Mouse (Mus musculus) hindbrain, embryonic 14.5 days (tissue): Measurements from ENCODE around the gene Mpz. TPM values are rescaled to one million over a fixed set of nuclear protein-coding genes. Genes with fewer than 3 reads are reported as not detected.
"Not testable (repeated sequence)": the region's sequence is repeated elsewhere in the genome, so short reads cannot be mapped to it uniquely, and the experiment has no call there.

Source experiments
- ATAC-seq: fragments of 200-750 bp; cut with Nextera tagmentation; 2 replicates; pipeline ENCODE4 v1.8.0; 2017; ENCODE audit warnings: moderate number of reproducible peaks, mild to moderate bottlenecking, moderate TSS enrichment, moderate library complexity; ENCODE audit not compliant: low FRiP score
- DNase-seq: peaks from one replicate; pipeline ENCODE4 v3.0.0-alpha.2; 2015; ENCODE audit warnings: low spot score
- H3K27ac ChIP-seq: fragments of 300-500 bp; sonication (generic); 2 replicates; pipeline ENCODE4 v1.5.1; 2014; ENCODE audit warnings: mild to moderate bottlenecking, moderate library complexity
- H3K27me3 ChIP-seq: fragments of 300-500 bp; sonication (generic); 2 replicates; pipeline ENCODE4 v1.6.1; 2014; ENCODE audit warnings: mild to moderate bottlenecking, low read length, mixed read lengths; ENCODE audit not compliant: control insufficient read depth, insufficient read depth
- H3K36me3 ChIP-seq: fragments of 300-500 bp; sonication (generic); replicated peaks from 2 replicates; pipeline ENCODE4 v1.6.1; 2014; ENCODE audit not compliant: control insufficient read depth, insufficient read depth
- H3K4me1 ChIP-seq: fragments of 300-500 bp; sonication (generic); replicated peaks from 2 replicates; pipeline ENCODE4 v1.6.1; 2014; ENCODE audit warnings: antibody characterized with exemption, low read length, mixed read lengths; ENCODE audit not compliant: control insufficient read depth, insufficient read depth
- H3K4me2 ChIP-seq: fragments of 300-500 bp; sonication (generic); replicated peaks from 2 replicates; pipeline ENCODE4 v1.6.1; 2014; ENCODE audit warnings: mild to moderate bottlenecking, moderate library complexity
- H3K4me3 ChIP-seq: fragments of 300-500 bp; sonication (generic); replicated peaks from 2 replicates; pipeline ENCODE4 v1.5.1; 2014; ENCODE audit warnings: mild to moderate bottlenecking, low read length
- H3K9ac ChIP-seq: fragments of 300-500 bp; sonication (generic); 2 replicates; pipeline ENCODE4 v1.6.1; 2014
- H3K9me3 ChIP-seq: fragments of 300-500 bp; sonication (generic); 2 replicates; pipeline ENCODE4 v1.6.1; 2016; ENCODE audit warnings: low read length; ENCODE audit not compliant: control insufficient read depth
- WGBS: fragments of 180-500 bp; shearing (Covaris S2); extraction: QIAGEN DNeasy Blood & Tissue Kit; methylation state at CpG from one replicate; pipeline ENCODE4 v1.1.7; 2014; 5-methylcytosine and 5-hydroxymethylcytosine counted together
- polyA plus RNA-seq: library from polyadenylated mRNA; unstranded; fragments of >200 nt; fragmentation: Nextera tagmentation; extraction: Ambion mirVana; gene quantifications from 2 replicates; pipeline ENCODE4 v1.2.1, GENCODE M21; 2014

The Mpz gene
- polyA plus RNA-seq, 1 experiment from 2014 or later, result 3.5 TPM

DNA sequence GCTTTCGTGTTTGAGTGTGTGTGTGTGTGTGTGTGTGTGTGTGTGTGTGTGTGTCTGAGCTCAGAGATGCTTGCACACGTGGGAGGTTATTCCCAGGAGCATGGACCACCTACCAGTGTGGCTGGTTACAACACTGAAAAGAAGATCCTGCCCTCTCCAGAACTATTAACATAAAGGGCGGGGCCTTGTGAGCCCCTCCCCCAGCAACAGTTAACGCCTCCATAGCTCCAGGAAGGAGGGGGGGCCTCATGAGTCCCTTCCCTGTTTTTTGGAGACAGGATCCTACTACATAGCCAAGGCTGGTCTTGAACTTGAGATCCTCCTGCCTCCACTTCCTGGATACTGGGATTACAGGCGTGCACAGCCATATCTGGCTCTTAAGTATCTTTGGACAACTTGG lies 28.7 kb upstream of the Mpz start:
- ATAC-seq, result no peak
- no peak overlapping the region for H3K27ac ChIP-seq
- 51% methylated on average over 5 of the region's 5 CpGs for WGBS

DNA sequence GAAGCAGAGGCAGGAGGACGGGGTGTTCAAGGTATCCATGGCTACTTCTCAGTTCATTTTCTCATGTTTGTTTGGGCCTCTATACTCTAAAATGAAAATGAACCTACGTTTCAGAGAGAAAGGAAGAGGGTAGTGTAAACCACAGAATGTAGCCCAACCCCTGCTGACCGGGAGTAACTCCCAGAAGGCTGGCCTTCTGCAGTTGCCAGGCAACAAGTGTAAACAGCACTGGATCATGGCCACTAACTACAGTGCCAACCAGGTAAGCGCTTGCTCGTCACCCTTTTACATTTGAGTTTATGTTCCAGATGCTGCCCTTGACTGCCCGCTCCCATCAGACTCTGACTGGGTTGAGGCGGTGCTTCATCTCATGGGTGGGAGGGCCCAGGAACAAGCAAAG lies 27.6 kb upstream of the Mpz start:
- Histone ChIP-seq H3K4me2 (no peak overlapping the region; the same call in 1 of the 2 replicates), H3K4me1 (no peaks in the 10 kb centered on the region), H3K27me3 (no peaks in the 10 kb centered on the region), H3K9ac (no peak overlapping the region), H3K27ac (no peak overlapping the region), H3K4me3 (no peak overlapping the region), H3K36me3 (peaks cover 3% of the 10 kb centered on the region; the same call in 1 of the 2 replicates), H3K9me3 (no peaks in the 10 kb centered on the region)
- WGBS, result 25% methylated on average over 7 of the region's 7 CpGs
- ATAC-seq (no peak), DNase-seq (no peak)

More for the DNA sequence above, 28.7 kb upstream of the Mpz start:
- Histone ChIP-seq H3K9ac (no peak overlapping the region), H3K9me3 (no peaks in the 10 kb centered on the region), H3K4me1 (no peaks in the 10 kb centered on the region), H3K27me3 (no peaks in the 10 kb centered on the region), H3K36me3 (no peaks in the 10 kb centered on the region; the same call in 1 of the 2 replicates), H3K4me2 (no peak overlapping the region), H3K4me3 (no peak overlapping the region)
- no peak for DNase-seq

DNA sequence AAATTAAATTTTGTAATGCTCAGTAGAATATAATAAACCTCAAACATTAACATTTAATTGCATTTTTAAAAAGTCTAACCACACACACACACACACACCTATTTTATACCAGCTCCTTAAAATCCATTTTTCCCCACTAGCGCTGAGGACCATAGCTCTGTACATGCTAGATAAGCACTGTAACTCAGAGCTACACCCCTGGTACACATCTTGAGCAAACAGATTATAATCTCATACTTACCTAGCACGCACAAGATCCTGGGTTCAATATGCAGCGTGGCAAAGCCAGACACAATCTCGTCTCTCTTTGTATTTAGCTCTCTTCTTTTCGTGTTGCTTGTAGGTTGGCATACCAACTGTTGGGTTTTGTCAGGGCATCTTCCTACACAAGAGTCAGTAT lies 26.1 kb upstream of the Mpz start:
- Histone ChIP-seq H3K4me3 (no peak overlapping the region), H3K36me3 (peaks cover 17% of the 10 kb centered on the region), H3K9me3 (no peaks in the 10 kb centered on the region), H3K27ac (no peak overlapping the region), H3K4me1 (no peaks in the 10 kb centered on the region), H3K4me2 (no peak overlapping the region), H3K27me3 (no peaks in the 10 kb centered on the region), H3K9ac (no peak overlapping the region)
- ATAC-seq (no peak), DNase-seq (no peak)
- 90% methylated on average over 5 of the region's 5 CpGs for WGBS

DNA sequence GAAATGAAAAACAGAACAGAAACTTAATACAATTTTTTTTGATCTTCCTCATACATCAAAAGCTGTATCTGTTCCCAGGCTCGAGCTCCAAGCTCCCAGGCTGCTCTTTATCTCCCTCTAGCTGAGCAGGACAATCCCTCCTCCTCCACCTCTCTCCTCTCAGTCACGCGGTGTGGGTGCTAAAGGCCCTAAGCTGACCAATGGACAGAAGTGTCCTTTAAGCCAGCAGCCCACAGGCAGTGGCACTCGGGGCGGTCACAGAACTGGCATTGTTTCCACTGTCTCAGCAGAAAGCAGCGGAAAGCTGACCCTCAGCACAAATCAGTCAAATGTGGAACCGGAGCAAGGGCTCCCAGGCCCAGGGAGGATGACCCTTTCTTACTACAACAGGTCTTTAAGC lies 21.3 kb upstream of the Mpz start:
- Histone ChIP-seq H3K9me3 (no peaks in the 10 kb centered on the region), H3K9ac (no peak overlapping the region), H3K27ac (no peak overlapping the region), H3K4me2 (no peak overlapping the region), H3K27me3 (no peaks in the 10 kb centered on the region), H3K4me1 (no peaks in the 10 kb centered on the region), H3K36me3 (peaks cover 56% of the 10 kb centered on the region), H3K4me3 (no peak overlapping the region)
- ATAC-seq (no peak), DNase-seq (no peak)
- WGBS, result 66% methylated on average over 7 of the region's 7 CpGs

DNA sequence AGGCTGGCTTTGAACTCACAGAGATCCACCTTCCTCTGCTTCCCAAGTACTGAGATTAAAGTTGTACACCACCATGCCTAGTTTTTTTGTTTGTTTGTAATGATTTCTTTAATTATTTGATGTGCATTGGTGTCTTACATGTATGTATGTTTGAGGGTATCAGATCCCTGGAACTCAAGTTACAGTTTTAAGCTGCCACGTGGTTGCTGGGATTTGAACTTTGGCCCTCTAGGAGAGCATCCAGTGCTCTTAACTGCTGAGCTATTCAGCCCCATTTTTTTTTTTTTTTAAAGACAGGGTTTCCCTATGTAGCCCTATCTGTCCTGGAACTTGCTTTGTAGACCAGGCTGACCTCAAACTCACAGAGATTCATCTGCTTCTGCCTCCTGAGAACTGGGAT lies 19.5 kb upstream of the Mpz start:
- no peak for ATAC-seq
- Histone ChIP-seq H3K9ac (no peak overlapping the region), H3K27ac (no peak overlapping the region), H3K4me2 (no peak overlapping the region), H3K36me3 (peaks cover 74% of the 10 kb centered on the region), H3K9me3 (no peaks in the 10 kb centered on the region), H3K4me3 (no peak overlapping the region), H3K4me1 (no peaks in the 10 kb centered on the region), H3K27me3 (no peaks in the 10 kb centered on the region)
- DNase-seq, result no peak
- WGBS, result 91% methylated on average over 1 of the region's 1 CpGs

DNA sequence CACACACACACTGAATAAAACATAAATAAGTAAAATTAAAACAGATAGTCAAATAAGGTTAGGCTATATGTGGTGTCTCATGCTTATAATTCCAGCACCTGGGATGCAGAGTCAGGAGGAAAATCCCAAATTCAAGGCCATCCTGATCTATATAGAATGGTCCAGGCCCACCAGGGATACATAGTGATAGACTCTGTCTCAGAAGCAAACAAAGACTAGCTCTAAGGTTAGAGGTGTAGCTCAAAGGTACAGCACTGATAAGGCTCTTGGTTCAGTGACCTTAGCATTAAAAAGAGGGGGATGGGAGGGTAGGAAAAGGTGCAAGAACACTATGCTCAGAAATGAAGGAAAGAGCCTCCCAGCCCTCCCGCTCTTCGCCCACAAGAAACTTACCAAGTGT lies 14.9 kb upstream of the Mpz start:
- DNase-seq (no peak), ATAC-seq (no peak)
- H3K4me1 ChIP-seq, result no peaks in the 10 kb centered on the region
- peaks cover 82% of the 10 kb centered on the region for H3K36me3 ChIP-seq
- no peaks in the 10 kb centered on the region for H3K27me3 ChIP-seq
- H3K9me3 ChIP-seq, result no peaks in the 10 kb centered on the region
- H3K27ac ChIP-seq, result no peak overlapping the region
- H3K4me3 ChIP-seq, result no peak overlapping the region
- H3K9ac ChIP-seq, result no peak overlapping the region
- H3K4me2 ChIP-seq, result no peak overlapping the region
- WGBS, result 96% methylated on average over 2 of the region's 2 CpGs

DNA sequence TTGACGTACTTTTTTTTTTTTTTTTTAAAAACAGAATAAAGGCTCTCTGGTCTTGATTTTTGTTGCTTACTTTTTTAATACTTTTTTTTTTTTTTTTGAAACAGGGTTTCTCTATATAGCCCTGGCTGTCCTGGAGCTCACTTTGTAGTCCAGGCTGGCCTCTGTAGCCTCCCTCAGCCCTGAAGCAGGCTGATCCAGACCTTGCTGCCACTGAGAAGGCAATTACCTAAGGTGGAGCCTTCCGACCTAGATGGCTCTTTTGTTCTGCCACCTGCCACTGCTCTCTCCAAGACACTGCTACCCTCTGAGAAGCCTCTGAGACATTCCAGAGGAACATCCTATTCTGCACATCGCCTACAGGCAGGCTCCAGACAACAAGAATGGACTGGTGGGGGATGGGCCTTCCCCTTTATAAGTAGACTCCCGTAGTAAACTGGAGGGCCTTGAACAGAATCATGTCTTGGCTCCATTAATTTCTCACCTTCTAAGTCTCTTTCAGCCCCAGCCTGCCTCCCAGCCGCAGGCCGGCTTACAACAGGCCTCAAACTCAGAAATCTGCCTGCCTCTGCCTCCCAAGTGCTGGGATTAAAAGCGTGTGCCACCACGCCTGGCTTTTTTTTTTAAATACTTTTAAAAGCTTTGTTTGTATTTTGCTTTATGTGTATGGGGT lies 12.9 kb upstream of the Mpz start:
- not testable (repeated sequence) for H3K27ac ChIP-seq, H3K4me1 ChIP-seq, H3K9me3 ChIP-seq, DNase-seq, H3K4me3 ChIP-seq, H3K9ac ChIP-seq, H3K4me2 ChIP-seq, ATAC-seq, H3K27me3 ChIP-seq
- WGBS, result 89% methylated on average over 8 of the region's 8 CpGs
- peaks cover 87% of the 10 kb centered on the region for H3K36me3 ChIP-seq

DNA sequence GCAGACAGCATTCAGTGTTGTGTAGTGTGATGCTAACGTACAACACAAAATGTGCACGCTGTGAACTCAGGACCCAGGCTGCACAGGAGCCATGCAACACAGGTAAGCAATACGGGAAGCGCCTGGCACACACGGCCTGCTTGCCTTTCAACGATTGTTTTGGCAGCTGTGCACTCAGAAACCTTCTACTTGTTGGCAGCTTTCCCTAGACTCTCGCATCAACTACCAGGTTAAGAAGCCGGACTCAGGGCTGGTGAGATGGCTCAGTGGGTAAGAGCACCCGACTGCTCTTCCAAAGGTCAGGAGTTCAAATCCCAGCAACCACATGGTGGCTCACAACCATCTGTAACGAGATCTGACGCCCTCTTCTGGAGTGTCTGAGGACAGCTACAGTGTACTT lies 7.5 kb upstream of the Mpz start:
- DNase-seq, H3K4me3 ChIP-seq, H3K27me3 ChIP-seq, H3K27ac ChIP-seq, H3K4me1 ChIP-seq, H3K9me3 ChIP-seq, H3K9ac ChIP-seq, H3K4me2 ChIP-seq, ATAC-seq: not testable (repeated sequence)
- peaks cover 63% of the 10 kb centered on the region for H3K36me3 ChIP-seq
- 92% methylated on average over 9 of the region's 11 CpGs for WGBS

DNA sequence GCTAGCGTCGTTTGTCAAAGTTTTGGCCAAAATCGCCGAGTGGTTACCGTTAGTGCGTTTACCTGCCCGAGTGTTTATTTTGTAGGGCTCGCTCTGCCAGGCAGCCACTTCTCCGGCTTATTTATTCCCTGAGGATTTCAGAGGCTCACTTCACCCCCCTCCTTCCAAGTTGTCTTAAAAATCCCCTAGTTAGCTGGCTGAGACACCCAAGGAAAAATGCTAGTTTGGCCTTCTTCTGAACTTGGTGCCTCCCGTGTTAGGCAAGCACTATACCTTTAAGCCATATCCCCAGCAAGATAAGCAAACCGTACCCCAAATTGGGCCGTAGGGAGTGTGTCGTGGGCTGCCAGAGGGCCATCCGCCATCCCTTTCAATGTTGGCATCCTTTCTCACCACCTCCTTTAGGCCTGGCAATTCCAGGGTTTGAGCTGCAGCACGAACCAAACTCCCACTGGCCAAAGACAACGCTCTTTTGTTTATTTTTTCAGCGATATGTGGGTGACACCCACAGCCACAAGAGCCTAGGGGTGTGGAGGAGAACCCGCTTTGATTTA lies 404 bp downstream of the Mpz start:
- Histone ChIP-seq H3K9me3 (no peaks in the 10 kb centered on the region), H3K9ac (peak overlapping the region; percentile 91), H3K4me3 (peak overlapping the region; percentile 71), H3K27ac (peak overlapping the region; percentile 79), H3K36me3 (no peaks in the 10 kb centered on the region; the same call in 1 of the 2 replicates), H3K4me1 (peaks cover 17% of the 10 kb centered on the region), H3K27me3 (no peaks in the 10 kb centered on the region), H3K4me2 (peak overlapping the region; percentile 94)
- ATAC-seq (peak; percentile 39; the same call in 1 of the 2 replicates), DNase-seq (no peak)
- whole genome bisulfite sequencing, result 4% methylated on average over 18 of the region's 18 CpGs
